Mouse (Mus musculus): ENCODE data around the gene Snx20.
A peak's percentile ranks its signal among the peaks of the same experiment; 100 is the strongest.

The Snx20 gene

DNA sequence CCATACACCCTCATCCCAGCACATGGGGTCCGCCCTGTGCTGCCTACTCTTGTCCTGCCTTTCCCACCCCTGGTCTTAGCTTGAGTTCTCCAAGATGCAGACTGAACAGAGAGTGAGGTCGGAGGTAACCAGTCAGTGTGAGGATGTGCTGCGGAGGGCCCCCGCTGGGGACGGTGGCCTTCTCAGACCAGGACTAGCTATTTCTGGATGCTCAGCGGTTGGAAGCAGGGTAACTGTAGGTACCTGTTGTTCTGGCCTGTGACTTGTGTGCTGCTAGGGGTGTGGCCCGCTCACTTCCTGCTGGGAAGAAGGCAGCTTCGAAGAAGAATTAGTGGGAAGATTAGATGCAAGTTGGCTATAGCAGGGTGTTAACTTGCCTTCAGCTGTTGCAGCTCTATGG lies 26.9 kb downstream of the Snx20 start:
- no peak for DNase-seq (ENCODE audit: extremely low read depth, low read depth, low spot score)

DNA sequence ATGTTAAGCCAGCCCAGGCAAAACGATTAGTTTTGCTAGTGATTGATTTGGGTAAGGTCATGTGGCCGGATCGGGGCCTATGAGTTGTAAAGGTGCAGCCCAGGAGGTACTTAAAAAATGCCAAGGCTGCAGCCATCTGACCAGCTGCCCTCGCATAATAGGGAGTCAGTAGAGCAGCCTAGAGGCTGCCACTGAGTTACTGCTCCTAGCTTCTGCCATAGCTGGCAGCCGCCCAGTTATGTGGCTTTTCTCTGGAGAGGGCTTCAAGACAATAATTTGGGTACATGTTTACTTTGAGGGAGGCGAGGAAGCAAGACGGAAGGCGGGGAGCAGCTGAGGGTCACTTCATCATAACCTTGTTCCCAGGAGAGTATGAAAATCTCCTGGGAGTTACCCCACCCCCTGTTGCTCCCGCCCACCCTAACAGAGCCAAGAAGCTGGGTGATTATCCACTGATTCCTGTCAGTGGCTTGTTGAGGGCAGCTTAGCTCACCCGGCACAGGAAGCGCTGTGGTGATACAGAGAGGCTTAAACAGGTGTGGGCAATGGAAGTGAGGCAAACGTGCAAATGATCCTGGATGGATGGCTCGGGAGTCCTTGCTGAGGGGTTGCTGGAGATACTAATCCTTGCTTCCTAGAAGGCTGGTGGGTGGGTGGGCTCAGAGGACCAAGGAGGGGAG lies 30.4 kb downstream of the Snx20 start:
- no peak for DNase-seq (ENCODE audit: extremely low read depth, low read depth, low spot score)

DNA sequence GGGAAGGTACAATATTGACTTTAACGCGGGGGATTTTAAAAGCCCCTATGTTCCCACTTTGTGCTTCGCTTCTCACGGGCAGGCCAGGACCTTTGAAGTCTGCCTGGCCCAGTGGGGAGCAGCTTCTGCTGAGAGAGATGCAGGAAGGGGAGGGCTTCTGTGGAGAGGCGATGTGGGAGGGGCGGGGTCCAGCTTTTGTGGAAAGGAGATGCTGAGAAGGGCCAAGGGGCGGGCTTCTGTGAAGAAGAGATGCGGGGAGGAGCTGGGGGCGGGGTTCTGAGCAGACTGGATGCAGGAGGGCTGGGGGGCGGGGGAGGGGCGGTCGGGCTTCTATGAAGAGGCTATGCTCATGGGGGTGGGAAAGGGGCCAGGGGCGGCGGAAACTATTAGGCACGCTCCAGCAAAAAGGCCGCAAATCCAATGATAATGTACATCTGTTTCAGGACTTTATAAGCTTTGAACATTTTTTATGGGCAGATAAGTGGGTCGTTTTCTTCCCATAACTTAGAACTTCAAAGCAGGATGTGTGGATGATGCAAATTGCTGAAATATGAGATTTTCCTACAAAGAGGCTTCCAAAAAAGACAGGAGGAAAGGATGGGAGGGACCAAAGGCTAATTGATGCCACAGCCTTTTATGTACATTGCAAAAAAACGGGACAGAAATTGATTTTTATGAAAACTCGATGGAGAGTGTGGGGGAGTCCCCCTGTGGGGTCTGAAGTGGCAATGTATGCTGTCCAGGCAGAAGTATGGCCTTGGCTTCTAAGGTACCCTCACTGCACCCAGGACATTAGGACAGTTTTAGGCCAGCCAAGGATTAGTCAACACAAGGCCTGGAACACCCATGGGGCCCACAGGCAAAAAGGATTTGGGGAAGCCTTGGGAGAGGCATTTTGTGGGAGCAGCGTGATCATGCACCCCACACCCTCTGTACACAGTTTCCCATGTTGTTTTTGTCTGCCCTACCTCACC lies 31.6 kb downstream of the Snx20 start:
- no peak for DNase-seq (ENCODE audit: extremely low read depth, low read depth, low spot score)

DNA sequence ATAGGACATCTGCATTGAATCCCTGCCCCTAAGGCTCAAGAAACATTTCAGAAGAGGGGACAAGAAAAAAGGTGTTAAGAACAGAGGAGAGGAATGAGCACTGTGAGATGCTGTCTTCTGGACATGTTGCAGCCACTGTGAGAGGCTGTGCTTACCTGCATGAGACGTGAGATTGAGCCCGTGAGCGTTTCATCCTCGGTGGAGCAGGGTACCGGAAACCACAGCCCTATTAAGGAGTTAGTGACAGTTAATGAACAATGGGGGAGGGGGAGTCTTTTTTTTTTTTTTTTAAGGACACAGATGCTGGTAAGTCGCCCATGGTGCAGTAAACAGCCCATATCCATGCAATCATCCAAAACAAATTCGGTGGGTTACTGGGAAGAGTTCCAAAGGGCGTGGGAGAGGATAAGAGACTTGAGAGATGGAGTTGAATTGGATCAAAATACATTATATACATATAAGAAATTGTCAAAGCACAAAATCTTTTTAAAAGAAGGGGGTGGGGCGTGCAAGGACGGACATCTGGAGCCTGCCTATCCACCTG lies 32.4 kb downstream of the Snx20 start:
- no peak for DNase-seq (ENCODE audit: extremely low read depth, low read depth, low spot score)

DNA sequence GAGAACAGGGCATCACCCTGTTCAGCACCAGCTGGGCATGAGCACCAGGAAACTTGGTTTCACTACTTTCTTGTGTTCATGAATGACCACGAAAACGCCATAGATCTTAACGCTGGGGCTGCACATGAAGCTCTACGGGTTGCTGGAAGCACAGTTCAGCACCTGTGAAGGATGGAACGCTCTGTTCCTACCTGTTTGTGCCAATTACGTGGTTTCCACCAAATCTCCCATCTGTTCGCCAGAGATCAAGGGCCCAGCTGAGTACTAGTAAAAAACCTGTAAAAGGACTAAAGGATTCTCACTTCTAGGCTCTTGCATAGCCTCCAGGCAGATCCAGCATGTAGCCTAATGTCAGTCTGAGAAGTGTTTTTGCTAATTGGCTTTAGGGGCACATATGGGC lies 36.4 kb downstream of the Snx20 start:
- DNase-seq (ENCODE audit: extremely low read depth, low read depth, low spot score): no peak

DNA sequence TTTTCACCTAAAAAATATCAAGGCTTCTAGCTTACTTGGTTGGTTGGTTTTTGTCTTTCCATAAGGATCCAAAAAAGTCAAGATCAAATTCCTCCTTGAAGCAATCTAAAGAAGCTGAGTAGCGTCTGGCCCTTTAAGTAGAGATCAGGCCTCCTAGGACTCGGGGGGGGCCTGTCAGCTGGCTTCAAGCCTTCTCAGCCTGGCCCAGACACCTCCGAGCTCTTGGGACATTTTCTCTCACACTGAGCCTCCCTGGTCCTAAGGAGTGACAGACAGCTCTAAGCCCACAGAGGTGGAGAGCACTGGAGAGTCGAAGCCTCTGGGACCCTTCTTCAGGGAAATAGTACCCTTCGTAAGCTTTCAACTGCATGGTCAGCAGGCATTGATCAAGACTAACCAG lies 37.4 kb downstream of the Snx20 start:
- no peak for DNase-seq (ENCODE audit: extremely low read depth, low read depth, low spot score)

DNA sequence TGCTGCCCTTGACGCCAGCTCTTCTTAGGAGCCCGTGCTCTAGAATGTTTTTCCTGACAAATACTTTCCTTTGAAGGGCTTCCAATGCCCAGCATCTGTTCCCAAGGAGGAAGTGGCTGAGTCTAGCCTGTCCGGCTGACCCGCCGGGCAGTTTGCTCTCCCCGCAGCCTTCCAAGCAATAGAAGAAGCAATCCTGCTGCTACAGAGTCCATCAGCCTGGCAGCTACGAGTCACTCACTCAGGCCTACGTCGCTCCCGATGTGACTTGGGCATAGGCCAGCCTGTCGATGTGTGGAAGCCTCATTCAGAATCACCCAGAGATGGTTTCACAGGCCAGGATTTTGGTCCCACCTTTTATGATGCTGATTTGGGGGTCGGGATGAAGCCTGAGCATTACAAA lies 39.9 kb downstream of the Snx20 start:
- no peak for DNase-seq (ENCODE audit: extremely low read depth, low read depth, low spot score)

DNA sequence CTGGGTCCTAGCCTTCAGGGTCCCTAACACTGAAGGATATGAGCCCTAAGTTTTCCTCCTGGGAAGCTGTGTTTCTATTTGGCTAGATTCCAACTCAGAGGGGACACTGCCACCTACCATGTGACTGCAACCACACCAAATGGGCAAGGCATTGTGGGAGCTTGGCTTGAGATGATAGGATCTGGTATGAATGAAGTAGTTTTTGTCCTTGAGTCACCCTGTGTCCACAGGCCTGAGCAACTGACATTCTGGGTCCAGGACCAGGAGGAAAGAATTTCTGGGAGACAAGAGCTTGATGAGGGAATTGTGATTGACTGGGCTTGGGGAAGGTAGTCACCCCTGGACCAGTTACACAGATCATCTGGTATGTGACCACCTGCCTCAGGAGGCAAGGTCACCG lies 42.0 kb downstream of the Snx20 start:
- DNase-seq (ENCODE audit: extremely low read depth, low read depth, low spot score): no peak

DNA sequence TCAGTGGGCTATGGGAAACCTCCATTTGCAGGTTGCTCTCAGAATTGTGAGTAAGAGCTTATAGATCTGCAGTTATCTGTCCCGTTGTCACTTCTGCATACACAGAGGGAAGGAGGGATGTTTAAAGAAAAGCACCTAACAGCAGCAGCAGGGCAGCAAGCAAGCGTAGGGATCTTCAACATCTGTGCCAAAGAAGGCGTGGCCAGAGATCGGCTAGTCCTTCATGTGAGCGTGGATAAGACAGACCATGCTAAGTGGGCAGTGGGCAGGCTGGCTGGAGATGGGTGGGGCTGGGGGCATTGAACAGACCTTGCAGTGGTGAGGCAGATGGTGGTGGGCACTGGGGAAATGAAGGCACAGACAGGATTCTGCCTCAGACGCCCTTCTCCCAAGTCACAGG lies 45.7 kb downstream of the Snx20 start:
- DNase-seq (ENCODE audit: extremely low read depth, low read depth, low spot score): no peak

DNA sequence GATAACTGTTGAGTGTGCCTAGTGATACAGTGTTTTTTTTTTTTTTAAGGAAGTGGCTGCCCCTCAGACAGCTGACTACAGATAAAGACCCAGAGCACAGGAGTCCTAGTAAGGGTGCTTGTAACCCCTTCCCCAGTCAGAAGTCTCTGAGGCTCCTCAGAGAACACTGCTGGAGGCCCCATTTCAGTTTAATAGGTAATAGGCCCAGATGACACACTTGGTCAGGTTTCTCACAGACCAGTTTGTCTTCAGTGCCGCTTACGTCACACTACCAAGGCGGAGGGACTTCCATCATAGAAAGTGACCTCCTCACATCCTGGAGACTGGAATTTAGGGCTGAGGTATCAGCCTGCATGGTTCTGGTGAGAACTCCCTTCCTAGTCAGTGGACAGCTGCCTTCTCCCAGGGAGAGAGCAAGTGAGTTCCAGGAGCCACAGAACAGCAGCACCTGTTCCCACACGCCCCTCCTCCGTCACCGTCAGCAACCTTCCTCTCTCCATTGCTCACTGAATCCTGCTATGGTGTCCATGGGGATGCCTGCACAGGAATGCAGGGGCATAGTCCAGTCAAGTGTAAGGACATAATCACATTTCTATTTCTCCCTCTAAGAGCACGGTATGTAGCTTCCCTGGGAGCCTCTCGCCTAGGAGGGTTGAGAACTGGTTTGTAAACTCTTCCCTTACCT lies 47.6 kb downstream of the Snx20 start:
- DNase-seq (ENCODE audit: extremely low read depth, low read depth, low spot score): no peak

DNA sequence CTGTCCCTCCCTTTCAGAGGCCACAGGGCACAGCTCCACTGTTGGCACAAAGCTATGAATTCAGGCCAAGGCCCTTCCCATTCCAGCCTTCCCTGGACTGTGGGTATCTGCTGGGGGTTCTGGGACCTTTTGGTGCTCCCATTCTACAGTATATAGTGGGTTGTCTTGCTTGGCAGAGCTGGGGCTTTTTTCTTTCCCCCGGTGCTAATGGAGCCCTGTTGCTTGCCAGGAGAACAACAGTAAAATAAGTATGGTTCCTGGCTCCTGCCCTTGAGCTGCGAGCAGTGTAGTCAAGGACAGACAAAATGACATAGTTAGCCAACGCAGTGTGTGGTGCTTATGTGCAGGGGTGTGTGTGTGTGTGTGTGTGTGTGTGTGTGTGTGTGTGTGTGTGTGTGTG lies 52.1 kb downstream of the Snx20 start:
- no peak for DNase-seq (ENCODE audit: extremely low read depth, low read depth, low spot score)

DNA sequence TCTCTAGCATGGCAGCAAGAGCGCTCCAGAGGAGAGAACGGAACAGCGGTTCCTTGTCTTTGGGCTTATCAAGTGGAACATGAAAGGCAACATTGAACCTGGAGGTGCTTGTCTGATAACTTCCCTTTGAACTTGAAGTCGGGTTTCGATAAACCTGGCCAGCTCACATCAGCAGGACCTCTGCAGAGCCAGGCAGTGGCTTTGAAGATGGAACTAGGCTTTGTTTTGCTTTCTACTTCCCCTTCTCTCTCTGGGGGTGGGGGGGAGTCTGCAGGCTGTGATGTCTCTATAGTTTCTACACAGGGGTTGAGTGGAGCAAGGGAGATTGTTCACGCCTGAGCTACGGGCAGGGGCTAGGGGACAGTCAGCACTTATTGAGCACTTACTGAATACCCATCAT lies 55.1 kb downstream of the Snx20 start:
- no peak for DNase-seq (ENCODE audit: extremely low read depth, low read depth, low spot score)

DNA sequence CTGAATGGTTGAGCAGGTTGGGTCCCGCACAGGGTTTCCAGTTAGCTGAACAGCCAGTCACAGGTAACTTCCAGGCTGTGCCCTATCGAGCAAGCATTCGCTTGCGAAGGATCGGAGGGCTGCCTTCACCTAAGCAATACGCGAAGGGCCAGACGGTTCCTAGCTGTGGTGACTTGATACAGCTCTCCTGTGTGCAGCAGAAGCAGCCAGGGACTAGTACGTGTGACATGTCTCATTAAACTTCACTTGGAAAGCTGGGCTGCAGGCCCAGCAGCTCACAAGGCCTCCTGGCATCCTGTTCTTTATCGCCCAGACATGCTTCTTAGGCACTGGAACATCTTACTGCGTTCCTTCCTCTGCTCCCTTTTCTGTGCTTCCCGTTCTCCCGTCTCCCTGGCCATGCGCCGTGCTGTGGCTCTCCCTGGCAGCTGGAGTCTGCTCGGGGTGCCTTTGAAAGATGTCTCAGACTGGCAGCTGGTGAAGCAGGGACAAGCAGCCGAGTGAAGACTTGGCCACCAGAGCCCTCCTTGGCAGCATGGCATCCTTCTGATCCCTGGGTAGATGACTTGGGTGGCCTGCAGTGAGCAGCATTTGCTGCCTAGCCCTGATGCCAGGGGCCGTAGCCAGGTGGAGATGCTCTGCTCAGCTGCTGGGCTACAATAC lies 56.1 kb downstream of the Snx20 start:
- DNase-seq (ENCODE audit: extremely low read depth, low read depth, low spot score): no peak

DNA sequence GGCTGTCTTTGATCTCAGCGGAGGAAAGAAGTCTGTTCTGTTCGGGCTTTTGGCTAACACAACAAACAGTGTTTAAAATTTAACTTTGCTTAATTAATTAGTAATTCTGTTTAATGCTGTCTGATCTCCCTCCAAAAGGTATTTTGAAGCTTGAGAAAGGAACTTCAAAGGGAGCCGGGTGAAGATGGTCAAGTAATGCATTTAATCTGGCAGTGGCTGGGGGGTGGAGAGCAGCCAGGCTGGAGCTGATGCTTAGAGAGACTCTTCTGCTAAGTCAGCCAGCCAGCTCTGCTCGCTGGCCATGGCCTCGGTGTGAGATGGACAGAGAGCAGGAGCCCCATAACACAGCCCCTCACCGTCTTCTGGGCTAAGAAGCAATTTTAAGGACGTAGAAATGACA lies 56.7 kb downstream of the Snx20 start:
- DNase-seq (ENCODE audit: extremely low read depth, low read depth, low spot score): no peak

DNA sequence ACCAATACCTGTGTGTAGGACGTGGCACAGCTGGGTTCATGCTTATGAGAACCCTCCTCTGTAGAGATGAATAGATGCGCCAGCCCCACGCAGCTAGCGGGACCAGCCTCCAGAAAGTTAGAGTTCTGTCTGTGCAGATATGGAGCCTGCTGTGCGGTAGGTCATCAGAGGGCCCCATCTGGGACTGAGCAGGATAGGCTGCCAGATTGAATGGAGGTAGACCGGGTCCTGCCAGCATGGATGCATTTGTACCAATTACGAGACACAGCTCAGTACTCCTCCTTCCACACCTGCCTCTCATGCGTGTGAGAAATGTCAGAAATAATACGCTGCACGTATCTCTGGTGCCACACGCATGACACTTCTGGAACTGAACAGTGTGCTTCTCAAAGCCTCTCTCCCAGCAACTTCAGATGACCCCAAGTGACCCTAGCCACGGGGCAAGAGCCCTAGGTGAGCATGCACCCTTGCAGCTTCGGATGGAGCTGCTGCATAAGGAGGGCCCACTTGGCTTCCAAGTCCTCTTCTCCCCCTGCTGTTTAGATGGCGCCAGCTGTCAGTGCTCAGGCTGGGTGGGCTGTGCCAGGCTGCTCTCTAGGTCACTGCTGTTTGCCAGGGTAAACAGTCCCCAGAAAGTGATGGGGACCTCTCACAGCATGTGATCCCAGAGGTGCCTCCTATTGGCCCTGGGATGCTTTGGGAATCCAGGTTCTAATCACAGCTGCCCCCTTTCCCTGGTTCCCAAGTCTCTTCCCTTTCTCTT lies 57.3 kb downstream of the Snx20 start:
- no peak for DNase-seq (ENCODE audit: extremely low read depth, low read depth, low spot score)

DNA sequence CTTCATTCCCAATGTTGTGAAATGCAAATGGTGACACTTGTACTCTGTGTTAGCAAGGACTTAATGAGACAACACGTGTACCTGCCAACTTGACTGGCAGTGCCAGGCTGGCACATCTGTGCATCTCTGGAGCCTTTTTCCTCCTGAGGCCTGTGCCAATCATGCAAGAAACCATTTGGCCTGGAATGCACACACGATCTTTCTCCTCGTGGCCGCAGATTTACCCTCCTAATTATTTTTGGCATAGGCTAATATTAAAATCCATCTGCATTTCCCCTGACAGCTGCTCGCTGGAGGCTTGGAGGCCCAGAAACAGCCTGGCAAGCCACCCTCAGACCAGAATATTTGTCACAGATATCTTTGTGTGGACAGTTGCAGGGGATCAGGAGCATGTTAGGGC lies 58.3 kb downstream of the Snx20 start:
- peak; percentile 86 for DNase-seq (ENCODE audit: extremely low read depth, low read depth, low spot score)

Measured in fat pad, adult 2 months (tissue).